Mouse (Mus musculus) kidney, adult 9 months (tissue): ENCODE measurements around the gene Copz2.

Source experiments
- DNase-seq: peaks from one replicate; pipeline ENCODE4 v3.0.0; 2022

The Copz2 gene

DNA sequence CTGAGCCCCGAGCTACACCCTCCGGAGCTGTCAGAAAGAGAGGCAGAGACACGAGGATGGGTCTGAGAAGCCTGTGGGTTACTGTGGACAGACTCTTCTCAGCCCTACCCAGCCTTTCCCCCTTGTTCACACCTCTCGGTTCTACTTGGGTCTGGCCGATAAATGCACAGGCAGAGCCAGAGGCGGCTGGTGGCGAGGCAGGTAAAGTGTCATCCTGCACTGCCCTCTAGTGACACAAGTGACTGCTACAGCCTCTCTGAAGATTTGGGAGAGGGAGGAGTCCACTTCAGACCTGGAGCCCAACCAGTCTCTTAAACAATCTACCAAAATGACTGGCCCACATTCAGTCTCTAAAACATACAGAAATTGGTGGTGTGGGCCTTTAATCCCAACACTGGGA lies 60.3 kb downstream of the Copz2 start:
- DNase-seq = peak; percentile 84
